Mouse (Mus musculus): ENCODE measurements around the gene Grik4. TPM values are rescaled to one million over a fixed set of nuclear protein-coding genes. Genes with fewer than 3 reads are reported as not detected.

Grik4 gene
- polyA plus RNA-seq, 2 experiments = 0.19 to 0.38 TPM

DNA sequence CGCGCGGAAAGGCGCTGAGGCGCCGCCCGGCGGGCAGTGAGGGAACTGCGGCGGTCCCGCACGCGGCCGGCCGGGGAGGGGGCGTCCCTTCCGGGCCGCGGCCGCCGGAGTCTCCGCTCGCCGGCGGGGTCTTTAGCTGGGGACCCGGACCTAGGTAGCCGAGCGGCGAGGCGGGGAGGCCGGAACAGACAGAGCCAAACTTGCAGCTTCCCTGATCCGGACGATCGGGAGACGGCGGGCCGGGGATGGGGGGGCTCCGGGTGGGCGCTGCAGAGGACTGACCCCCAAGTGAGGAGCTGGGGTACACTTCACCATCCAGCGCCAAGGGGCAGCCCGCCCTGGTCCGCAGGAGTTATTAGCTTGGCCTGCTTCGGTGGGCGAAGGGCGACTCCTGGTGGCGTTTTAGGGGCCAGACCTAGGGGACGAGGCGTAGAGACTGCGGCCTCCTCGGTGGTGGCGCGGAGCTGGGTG is 278 bp upstream of the Grik4 start:
- WGBS (ENCODE audit: insufficient replicate concordance) = 1% methylated on average over 51 of the region's 52 CpGs
- H3K9me3 ChIP-seq (ENCODE audit: control insufficient read depth, low read length) = no peaks in the 10 kb centered on the region
- peak; percentile 22 to 36 (median 26) for DNase-seq (ENCODE audit: low read depth in 3 of 3, low spot score in 3 of 3)
- H3K4me1 ChIP-seq (replicated peaks; ENCODE audit: control insufficient read depth in 2 of 2, insufficient read depth in 2 of 2, low read length in 1 of 2) = no peaks in the 10 kb centered on the region
- H3K9ac ChIP-seq (replicated peaks) = no peak overlapping the region
- H3K27me3 ChIP-seq (ENCODE audit: control insufficient read depth, insufficient read depth, low read length) = peaks cover 44% of the 10 kb centered on the region
- H3K4me3 ChIP-seq (ENCODE audit: insufficient read depth in 1 of 2, low read depth in 2 of 2, low read length in 2 of 2) = peak overlapping the region; percentile 15 to 49; a peak in 3 of 4 replicates
- H3K27ac ChIP-seq = no peak overlapping the region
- ATAC-seq (ENCODE audit: insufficient read depth) = peak; percentile 63; the same call in 1 of the 2 replicates
- no peaks in the 10 kb centered on the region for H3K36me3 ChIP-seq (replicated peaks; ENCODE audit: control insufficient read depth, insufficient read depth, low read depth)
- H3K4me2 ChIP-seq (ENCODE audit: low read depth) = peak overlapping the region; percentile 62
- peak; percentile 86 for TF ChIP-seq CTCF (IDR thresholded peaks at IDR 0.05; ENCODE audit: low read depth)
- no peak for TF ChIP-seq EP300 (IDR thresholded peaks at IDR 0.05; ENCODE audit: low read depth)

DNA sequence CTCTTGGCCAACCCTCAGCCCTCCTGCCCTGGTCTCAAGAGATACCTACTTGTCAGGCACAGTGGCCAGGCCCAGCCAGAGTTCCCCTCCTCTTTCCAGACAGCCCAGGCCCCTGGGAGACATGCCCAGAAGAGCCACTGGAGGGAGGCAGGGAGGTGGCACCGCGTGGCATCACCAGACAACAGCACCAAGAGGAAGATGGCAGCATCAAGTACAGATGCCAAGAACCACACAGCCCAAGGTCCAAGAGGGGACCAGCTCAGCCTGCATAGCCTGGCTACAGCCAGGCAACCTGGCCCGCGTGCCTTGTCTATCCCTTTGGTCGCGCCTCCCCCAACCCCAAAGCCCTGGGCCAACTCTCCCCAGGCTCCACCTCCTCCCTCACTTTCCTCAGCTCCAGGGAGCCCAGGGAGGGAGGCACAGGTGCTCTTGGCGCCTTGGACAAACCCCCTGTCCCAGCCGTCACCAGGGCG is 1.2 kb downstream of the Grik4 start:
- Histone ChIP-seq H3K27me3 (ENCODE audit: control insufficient read depth, insufficient read depth, low read length) (peaks cover 44% of the 10 kb centered on the region), H3K36me3 (replicated peaks; ENCODE audit: control insufficient read depth, insufficient read depth, low read depth) (no peaks in the 10 kb centered on the region), H3K9ac (replicated peaks) (no peak overlapping the region), H3K4me1 (replicated peaks; ENCODE audit: control insufficient read depth in 2 of 2, insufficient read depth in 2 of 2, low read length in 1 of 2) (no peaks in the 10 kb centered on the region), H3K4me3 (ENCODE audit: insufficient read depth in 1 of 2, low read depth in 2 of 2, low read length in 2 of 2) (no peak overlapping the region), H3K27ac (no peak overlapping the region), H3K4me2 (ENCODE audit: low read depth) (peak overlapping the region; percentile 62; the same call in 1 of the 2 replicates), H3K9me3 (ENCODE audit: control insufficient read depth, low read length) (no peaks in the 10 kb centered on the region)
- TF ChIP-seq EP300 (IDR thresholded peaks at IDR 0.05; ENCODE audit: low read depth) (no peak), CTCF (IDR thresholded peaks at IDR 0.05; ENCODE audit: low read depth) (peak; percentile 15; the same call in 1 of the 2 replicates)
- 13% methylated on average over 9 of the region's 9 CpGs for WGBS (ENCODE audit: insufficient replicate concordance)
- DNase-seq (ENCODE audit: low read depth in 3 of 3, low spot score in 3 of 3) (no peak), ATAC-seq (ENCODE audit: insufficient read depth) (no peak)

DNA sequence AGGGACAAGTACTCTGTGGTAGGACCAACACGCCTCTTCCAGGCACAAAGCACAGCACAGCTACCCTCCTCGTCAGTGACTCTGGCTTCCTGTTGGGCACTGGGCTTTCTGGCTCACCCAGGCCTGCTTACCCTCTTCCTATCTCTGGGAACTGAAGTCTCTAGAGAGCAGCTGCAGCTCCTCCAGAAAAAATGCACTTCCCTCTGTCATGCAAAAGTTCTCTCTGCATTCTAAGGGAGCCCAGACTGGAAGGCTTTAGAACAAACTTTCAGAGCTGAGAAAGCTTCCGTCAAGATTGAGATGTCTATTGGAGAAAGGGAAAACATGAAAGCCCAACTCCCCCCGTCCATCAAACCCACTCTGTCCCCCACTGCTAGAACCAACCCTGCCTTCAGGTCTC is 2.1 kb downstream of the Grik4 start:
- H3K27me3 ChIP-seq (ENCODE audit: control insufficient read depth, insufficient read depth, low read length) = peaks cover 44% of the 10 kb centered on the region

DNA sequence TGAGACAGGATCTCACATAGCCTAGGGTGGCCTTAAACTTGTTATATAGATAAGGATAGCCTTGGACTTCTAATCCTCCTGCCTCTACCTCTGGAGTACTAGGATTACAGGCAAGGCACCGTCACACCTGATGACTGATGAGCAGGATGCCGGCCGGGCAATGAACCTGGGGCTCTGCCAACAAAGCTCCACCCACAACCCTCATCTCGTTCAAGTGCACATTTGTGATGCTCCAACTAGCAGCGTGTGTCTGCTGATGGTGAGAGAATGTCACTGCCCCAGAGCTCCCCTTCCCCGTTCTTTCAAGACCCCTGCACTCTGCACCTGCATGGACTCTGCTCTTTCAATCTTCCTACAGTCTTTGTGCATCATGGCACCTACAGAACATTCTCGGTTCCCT is 12.1 kb downstream of the Grik4 start:
- Histone ChIP-seq H3K27me3 (ENCODE audit: control insufficient read depth, insufficient read depth, low read length) (no peaks in the 10 kb centered on the region; the same call in 1 of the 2 replicates), H3K9ac (replicated peaks) (no peak overlapping the region), H3K36me3 (replicated peaks; ENCODE audit: control insufficient read depth, insufficient read depth, low read depth) (no peaks in the 10 kb centered on the region), H3K9me3 (ENCODE audit: control insufficient read depth, low read length) (no peaks in the 10 kb centered on the region), H3K4me2 (ENCODE audit: low read depth) (no peak overlapping the region), H3K4me1 (replicated peaks; ENCODE audit: control insufficient read depth in 2 of 2, insufficient read depth in 2 of 2, low read length in 1 of 2) (no peaks in the 10 kb centered on the region), H3K27ac (no peak overlapping the region), H3K4me3 (ENCODE audit: insufficient read depth in 1 of 2, low read depth in 2 of 2, low read length in 2 of 2) (no peak overlapping the region)
- no peak for ATAC-seq (ENCODE audit: insufficient read depth)
- DNase-seq (ENCODE audit: low read depth in 3 of 3, low spot score in 3 of 3) = no peak
- no peak for TF ChIP-seq EP300 (IDR thresholded peaks at IDR 0.05; ENCODE audit: low read depth)
- no peak for TF ChIP-seq CTCF (IDR thresholded peaks at IDR 0.05; ENCODE audit: low read depth)
- WGBS (ENCODE audit: insufficient replicate concordance) = 52% methylated on average over 7 of the region's 7 CpGs

More for the DNA sequence above, 2.1 kb downstream of the Grik4 start:
- DNase-seq (ENCODE audit: low read depth in 3 of 3, low spot score in 3 of 3) = no peak
- 36% methylated on average over 4 of the region's 4 CpGs for WGBS (ENCODE audit: insufficient replicate concordance)
- ATAC-seq (ENCODE audit: insufficient read depth) = no peak
- no peak overlapping the region for H3K9ac ChIP-seq (replicated peaks)
- H3K4me2 ChIP-seq (ENCODE audit: low read depth) = no peak overlapping the region
- no peaks in the 10 kb centered on the region for H3K36me3 ChIP-seq (replicated peaks; ENCODE audit: control insufficient read depth, insufficient read depth, low read depth)
- H3K4me3 ChIP-seq (ENCODE audit: insufficient read depth in 1 of 2, low read depth in 2 of 2, low read length in 2 of 2) = no peak overlapping the region
- TF ChIP-seq EP300 (IDR thresholded peaks at IDR 0.05; ENCODE audit: low read depth) (no peak), CTCF (IDR thresholded peaks at IDR 0.05; ENCODE audit: low read depth) (no peak)
- no peaks in the 10 kb centered on the region for H3K4me1 ChIP-seq (replicated peaks; ENCODE audit: control insufficient read depth in 2 of 2, insufficient read depth in 2 of 2, low read length in 1 of 2)
- no peaks in the 10 kb centered on the region for H3K9me3 ChIP-seq (ENCODE audit: control insufficient read depth, low read length)
- H3K27ac ChIP-seq = no peak overlapping the region

DNA sequence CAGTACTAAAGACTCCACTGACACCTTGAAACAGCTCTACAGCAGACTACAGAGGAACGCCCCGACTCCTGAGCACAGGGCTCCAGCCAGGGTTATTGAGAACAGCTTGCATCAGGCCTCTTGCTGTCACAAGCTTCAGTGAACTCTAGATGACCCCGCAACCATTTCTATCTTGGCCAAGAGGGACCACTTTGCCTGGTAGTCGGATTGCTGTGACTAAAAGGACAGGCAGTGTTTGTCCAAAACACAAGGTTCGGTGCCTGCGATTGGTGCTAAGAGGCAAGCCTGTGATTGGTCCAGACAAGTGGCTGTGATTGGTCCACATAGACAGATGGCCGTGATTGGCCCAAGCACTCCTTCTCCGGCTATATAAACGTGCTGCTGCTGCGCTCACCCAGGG is 16.8 kb downstream of the Grik4 start:
- no peaks in the 10 kb centered on the region for H3K36me3 ChIP-seq (replicated peaks; ENCODE audit: control insufficient read depth, insufficient read depth, low read depth)
- H3K4me2 ChIP-seq (ENCODE audit: low read depth) = no peak overlapping the region
- H3K9me3 ChIP-seq (ENCODE audit: control insufficient read depth, low read length) = no peaks in the 10 kb centered on the region
- WGBS (ENCODE audit: insufficient replicate concordance) = 58% methylated on average over 10 of the region's 10 CpGs
- no peaks in the 10 kb centered on the region for H3K4me1 ChIP-seq (replicated peaks; ENCODE audit: control insufficient read depth in 2 of 2, insufficient read depth in 2 of 2, low read length in 1 of 2)
- no peak for TF ChIP-seq CTCF (IDR thresholded peaks at IDR 0.05; ENCODE audit: low read depth)
- no peak for TF ChIP-seq EP300 (IDR thresholded peaks at IDR 0.05; ENCODE audit: low read depth)
- H3K27ac ChIP-seq = no peak overlapping the region
- ATAC-seq (ENCODE audit: insufficient read depth) (no peak), DNase-seq (ENCODE audit: low read depth in 3 of 3, low spot score in 3 of 3) (no peak)
- no peak overlapping the region for H3K4me3 ChIP-seq (ENCODE audit: insufficient read depth in 1 of 2, low read depth in 2 of 2, low read length in 2 of 2)
- H3K9ac ChIP-seq (replicated peaks) = no peak overlapping the region
- H3K27me3 ChIP-seq (ENCODE audit: control insufficient read depth, insufficient read depth, low read length) = no peaks in the 10 kb centered on the region

All from liver, embryonic 14.5 days (tissue).